Mouse (Mus musculus) megakaryocyte, embryonic 14.5 days (primary cell): ENCODE data around the gene Syp.

Experiments
- FLI1 ChIP-seq: IDR thresholded peaks from 2 replicates; pipeline ENCODE4 v1.6.1; 2012; ENCODE audit warnings: low read length, inconsistent platforms, mixed read lengths
- GATA1 ChIP-seq: IDR thresholded peaks from 3 replicates; pipeline ENCODE4 v1.6.1; 2012; ENCODE audit warnings: mixed read lengths, low read length, inconsistent platforms, borderline replicate concordance

GRCm38 (mm10) chrX:7680864-7681263 is 42.6 kb downstream of the Syp start, which contains the start of gene Magix:
- no peak for TF ChIP-seq GATA1
- no peak for TF ChIP-seq FLI1
